Mouse (Mus musculus) kidney, adult 11 months (tissue): ENCODE data around the gene Dct.

Experiments used
- DNase-seq: peaks from one replicate; pipeline ENCODE4 v3.0.0; 2022

Dct gene

GRCm38 (mm10) chr14:118042066-118042762 is 9.8 kb downstream of the Dct start:
- DNase-seq: no peak

- DNase-seq: no peak
Observed at GRCm38 (mm10) chr14:118040550-118041250, 11.3 kb downstream of the Dct start.

- no peak for DNase-seq
Observed at GRCm38 (mm10) chr14:118039074-118039473, 13.0 kb downstream of the Dct start.

- DNase-seq: no peak
Observed at GRCm38 (mm10) chr14:118027564-118027963, 24.5 kb downstream of the Dct start.

- DNase-seq: no peak
Observed at GRCm38 (mm10) chr14:118021867-118022543, 30.0 kb downstream of the Dct start.

- no peak for DNase-seq
Observed at GRCm38 (mm10) chr14:118019314-118019713, 32.7 kb downstream of the Dct start.

- DNase-seq: no peak
Observed at GRCm38 (mm10) chr14:118013237-118013636, 38.8 kb downstream of the Dct start.

GRCm38 (mm10) chr14:118009541-118009940 is 42.5 kb downstream of the Dct start:
- no peak for DNase-seq

GRCm38 (mm10) chr14:118005697-118006096 is 46.3 kb downstream of the Dct start:
- DNase-seq: peak; percentile 21

- no peak for DNase-seq
Observed at GRCm38 (mm10) chr14:118004434-118004833, 47.6 kb downstream of the Dct start.

- no peak for DNase-seq
Observed at GRCm38 (mm10) chr14:117993845-117994244, 58.2 kb downstream of the Dct start.

GRCm38 (mm10) chr14:117992600-117993256 is 59.3 kb downstream of the Dct start:
- DNase-seq: no peak

- no peak for DNase-seq
Observed at GRCm38 (mm10) chr14:117990203-117990602, 61.8 kb downstream of the Dct start.

- DNase-seq: no peak
Observed at GRCm38 (mm10) chr14:117988444-117988843, 63.6 kb downstream of the Dct start.

- no peak for DNase-seq
Observed at GRCm38 (mm10) chr14:117981532-117981931, 70.5 kb downstream of the Dct start.

GRCm38 (mm10) chr14:117972576-117972975 is 79.5 kb downstream of the Dct start:
- no peak for DNase-seq
